Mouse (Mus musculus) CH12.LX (cell line): ENCODE measurements around the gene Megf11. TPM values are rescaled to one million over a fixed set of nuclear protein-coding genes. Genes with fewer than 3 reads are reported as not detected.

Source experiments
- DNase-seq: peaks from one replicate; pipeline ENCODE4 v3.0.0-alpha.2; 2013; ENCODE audit errors: extremely low read depth
- H3K27ac ChIP-seq: 2 replicates; pipeline ENCODE4 v1.5.1; 2012; ENCODE audit warnings: low read depth, mild to moderate bottlenecking, control low read depth, moderate library complexity; ENCODE audit not compliant: insufficient read depth
- H3K27me3 ChIP-seq: replicated peaks from 2 replicates; pipeline ENCODE3; 2012; ENCODE audit warnings: inconsistent platforms
- H3K36me3 ChIP-seq, 2 experiments: replicated peaks in 1 of 2; 2 replicates each; pipeline versions ENCODE3 to v1.6.1; 2012; ENCODE audit warnings: inconsistent platforms in 1 of 2, low read length in 1 of 2, mild to moderate bottlenecking in 1 of 2, mixed read lengths in 1 of 2, moderate library complexity in 1 of 2; ENCODE audit not compliant: control insufficient read depth in 1 of 2, insufficient read depth in 1 of 2
- H3K4me1 ChIP-seq, 2 experiments: 2 replicates each; pipeline ENCODE4 v1.6.1; 2012; ENCODE audit warnings: inconsistent platforms in 1 of 2, moderate library complexity in 1 of 2; ENCODE audit not compliant: insufficient read depth in 2 of 2, control insufficient read depth in 1 of 2
- H3K4me2 ChIP-seq: 2 replicates; pipeline ENCODE4 v1.6.1; 2012; ENCODE audit warnings: low read depth, mild to moderate bottlenecking, control low read depth; ENCODE audit not compliant: poor library complexity, insufficient read depth, severe bottlenecking
- H3K4me3 ChIP-seq, 3 experiments: fragments of 150-350 bp in 1 of 3; sonication (generic) in 1 of 3; replicated peaks in 1 of 3; 2 replicates each; pipeline versions ENCODE3 to v1.5.1; 2011 to 2012; ENCODE audit warnings: low read depth in 2 of 3, low read length in 2 of 3, mild to moderate bottlenecking in 2 of 3, moderate library complexity in 2 of 3, control low read depth in 1 of 3, improper control_type of control experiment in 1 of 3, inconsistent platforms in 1 of 3, mixed read lengths in 1 of 3; ENCODE audit not compliant: poor library complexity in 1 of 3
- H3K79me2 ChIP-seq: replicated peaks from 2 replicates; pipeline ENCODE4 v1.6.1; 2012; ENCODE audit warnings: mild to moderate bottlenecking, moderate library complexity; ENCODE audit not compliant: control insufficient read depth, poor library complexity, insufficient read depth, severe bottlenecking; ENCODE audit errors: extremely low read depth
- H3K9ac ChIP-seq: 2 replicates; pipeline ENCODE4 v1.6.1; 2012; ENCODE audit warnings: low read depth, mild to moderate bottlenecking, control low read depth, moderate library complexity; ENCODE audit not compliant: insufficient read depth
- H3K9me3 ChIP-seq: replicated peaks from 2 replicates; pipeline ENCODE3; 2012; ENCODE audit warnings: low read length, inconsistent platforms, mixed read lengths
- BHLHE40 ChIP-seq: IDR thresholded peaks from 2 replicates; pipeline ENCODE4 v1.6.1; 2011; ENCODE audit warnings: mild to moderate bottlenecking, low read depth, low read length, improper control_type of control experiment
- CHD2 ChIP-seq: IDR thresholded peaks from 2 replicates; pipeline ENCODE4 v1.6.1; 2011; ENCODE audit warnings: low read length, improper control_type of control experiment
- E2F4 ChIP-seq: IDR thresholded peaks from 2 replicates; pipeline ENCODE4 v1.6.1; 2011; ENCODE audit warnings: low read depth, low read length, improper control_type of control experiment; ENCODE audit not compliant: insufficient replicate concordance
- ETS1 ChIP-seq: conservative IDR thresholded peaks from 2 replicates; pipeline ENCODE4 v1.6.1; 2012; ENCODE audit warnings: low read depth, mild to moderate bottlenecking, inconsistent platforms, low read length, improper control_type of control experiment, moderate library complexity
- HCFC1 ChIP-seq: IDR thresholded peaks from 2 replicates; pipeline ENCODE4 v1.6.1; 2012; ENCODE audit warnings: low read depth, mild to moderate bottlenecking, inconsistent platforms, low read length, improper control_type of control experiment
- MAX ChIP-seq: IDR thresholded peaks from 2 replicates; pipeline ENCODE4 v1.6.1; 2011; ENCODE audit warnings: low read length, improper control_type of control experiment
- MAZ ChIP-seq: IDR thresholded peaks from 2 replicates; pipeline ENCODE4 v1.6.1; 2012; ENCODE audit warnings: low read depth, mild to moderate bottlenecking, inconsistent platforms, low read length, improper control_type of control experiment, moderate library complexity
- MEF2A ChIP-seq: IDR thresholded peaks from 2 replicates; pipeline ENCODE4 v1.6.1; 2014; ENCODE audit warnings: low read depth, mild to moderate bottlenecking, inconsistent platforms, low read length, improper control_type of control experiment, borderline replicate concordance
- MYC ChIP-seq: IDR thresholded peaks from 2 replicates; pipeline ENCODE4 v1.6.1; 2011; ENCODE audit warnings: low read depth, mild to moderate bottlenecking, improper control_type of control experiment, low read length
- PAX5 ChIP-seq: IDR thresholded peaks from 2 replicates; pipeline ENCODE4 v1.6.1; 2012; ENCODE audit warnings: low read length, inconsistent platforms, mixed read lengths
- POLR2AphosphoS2 ChIP-seq: IDR thresholded peaks from 2 replicates; pipeline ENCODE4 v1.6.1; 2011; ENCODE audit warnings: low read depth, low read length, improper control_type of control experiment
- RAD21 ChIP-seq: IDR thresholded peaks from 2 replicates; pipeline ENCODE4 v1.6.1; 2011; ENCODE audit warnings: low read depth, mild to moderate bottlenecking, low read length, improper control_type of control experiment, moderate library complexity
- RCOR1 ChIP-seq: conservative IDR thresholded peaks from 2 replicates; pipeline ENCODE4 v1.6.1; 2012; ENCODE audit warnings: low read depth, mild to moderate bottlenecking, inconsistent platforms, low read length, improper control_type of control experiment
- TBP ChIP-seq: conservative IDR thresholded peaks from 2 replicates; pipeline ENCODE4 v1.6.1; 2011; ENCODE audit warnings: low read depth, low read length, improper control_type of control experiment
- UBTF ChIP-seq: IDR thresholded peaks from 2 replicates; pipeline ENCODE4 v1.6.1; 2012; ENCODE audit warnings: low read depth, mild to moderate bottlenecking, inconsistent platforms, low read length, improper control_type of control experiment, moderate library complexity
- USF2 ChIP-seq: conservative IDR thresholded peaks from 2 replicates; pipeline ENCODE4 v1.6.1; 2011; ENCODE audit warnings: low read depth, low read length, improper control_type of control experiment
- ZMIZ1 ChIP-seq: IDR thresholded peaks from 2 replicates; pipeline ENCODE4 v1.6.1; 2012; ENCODE audit warnings: low read depth, mild to moderate bottlenecking, inconsistent platforms, low read length, improper control_type of control experiment
- dilution Hi-C: fragments of 300-500 bp; cut with MboI; formaldehyde crosslinking; loops from 2 replicates; pipeline ENCODE4 v1.14.3; 2020; ENCODE audit warnings: low sequenced_read_pairs; ENCODE audit not compliant: extremely low pct_unique_long_range_greater_than_20kb, extremely low pct_ligation_motif_present
- in situ Hi-C: fragments of 300-500 bp; cut with MboI; formaldehyde crosslinking; loops from 3 replicates; pipeline ENCODE4 v1.14.3; 2019; ENCODE audit warnings: low sequenced_read_pairs, low pct_ligation_motif_present, low pct_unique_long_range_greater_than_20kb, mixed read lengths
- polyA plus RNA-seq: library from polyadenylated mRNA; unstranded; fragments of >175 nt; gene quantifications from 2 replicates; pipeline ENCODE4 v1.2.1, GENCODE M21; 2012; ENCODE audit warnings: low read depth; ENCODE audit not compliant: insufficient read length
- total RNA-seq, 2 experiments: library from RNA; depleted of rRNA; stranded (reverse); fragments of 300-350 nt in 1 of 2; fragments of >200 nt in 1 of 2; gene quantifications; 2 replicates each; pipeline ENCODE4 v1.2.3; 2012 to 2014

The Megf11 gene
- total and polyA plus RNA-seq, 3 experiments = 0.04 to 0.59 TPM; not detected in 1

DNA sequence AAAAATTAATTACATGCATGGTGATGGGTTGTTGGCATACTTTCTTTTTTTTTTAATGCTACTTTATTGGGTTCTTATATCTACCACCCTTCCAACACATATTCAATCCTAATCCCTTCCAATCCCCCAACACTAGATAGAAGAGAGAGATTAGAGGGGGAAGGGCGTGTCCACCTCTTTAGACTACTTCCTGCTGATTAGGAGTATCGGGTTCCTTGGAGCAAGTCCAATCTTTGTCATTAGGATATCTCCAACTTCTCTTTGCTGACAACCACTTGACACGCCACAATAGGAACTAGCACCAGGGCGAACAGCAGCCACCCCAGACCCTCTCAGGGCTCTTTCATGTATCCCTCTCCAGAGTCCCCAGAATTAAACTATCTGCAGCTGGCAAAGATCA, 266.3 kb downstream of the Megf11 start:
- H3K27ac ChIP-seq = no peak overlapping the region
- no peaks in the 10 kb centered on the region for H3K36me3 ChIP-seq
- no peak for DNase-seq
- TF ChIP-seq MAZ = no peak
- TF ChIP-seq UBTF = no peak
- TF ChIP-seq MYC = no peak
- TF ChIP-seq ZMIZ1 = no peak
- no peak for TF ChIP-seq MAX
- no peak for TF ChIP-seq HCFC1
- TF ChIP-seq TBP = no peak
- no peak for TF ChIP-seq RAD21
- TF ChIP-seq POLR2AphosphoS2 = no peak
- no peak for TF ChIP-seq MEF2A
- H3K4me2 ChIP-seq = no peak overlapping the region
- H3K4me3 ChIP-seq = no peak overlapping the region
- in situ Hi-C loops = no loop called here
- H3K9me3 ChIP-seq = no peaks in the 10 kb centered on the region
- H3K27me3 ChIP-seq = no peaks in the 10 kb centered on the region
- no peak overlapping the region for H3K9ac ChIP-seq
- dilution Hi-C loops = no loop called here
- no peaks in the 10 kb centered on the region for H3K79me2 ChIP-seq
- H3K4me1 ChIP-seq = peaks cover 10 to 80% of the 10 kb centered on the region in 2 experiments

GRCm38 (mm10) chr9:64652138-64652537, 266.7 kb downstream of the Megf11 start:
- no peaks in the 10 kb centered on the region for H3K9me3 ChIP-seq
- DNase-seq = no peak
- H3K4me1 ChIP-seq = peaks cover 8 to 78% of the 10 kb centered on the region in 2 experiments
- no peaks in the 10 kb centered on the region for H3K36me3 ChIP-seq
- H3K4me3 ChIP-seq = no peak overlapping the region
- no peaks in the 10 kb centered on the region for H3K27me3 ChIP-seq
- H3K27ac ChIP-seq = no peak overlapping the region
- in situ Hi-C loops (no loop called here), dilution Hi-C loops (no loop called here)
- H3K4me2 ChIP-seq = no peak overlapping the region
- H3K9ac ChIP-seq = no peak overlapping the region
- TF ChIP-seq POLR2AphosphoS2 = no peak
- TF ChIP-seq PAX5 = no peak
- no peak for TF ChIP-seq TBP
- TF ChIP-seq BHLHE40 = no peak
- no peak for TF ChIP-seq CHD2
- no peak for TF ChIP-seq USF2
- TF ChIP-seq E2F4 = no peak
- no peak for TF ChIP-seq ETS1
- no peak for TF ChIP-seq RCOR1
- no peaks in the 10 kb centered on the region for H3K79me2 ChIP-seq
